Mouse (Mus musculus) olfactory bulb, adult 2 months (tissue): ENCODE results near the gene B2m. TPM values are rescaled to one million over a fixed set of nuclear protein-coding genes. Genes with fewer than 3 reads are reported as not detected.
"Not testable (repeated sequence)": the region's sequence is repeated elsewhere in the genome, so short reads cannot be mapped to it uniquely, and the experiment has no call there.

Experiments
- H3K27ac ChIP-seq: fragments of 200-500 bp; 2 replicates; pipeline ENCODE4 v1.5.1; 2012; ENCODE audit warnings: low read depth, low read length; ENCODE audit not compliant: insufficient read depth
- H3K4me1 ChIP-seq: fragments of 200-500 bp; 2 replicates; pipeline ENCODE4 v1.6.1; 2012; ENCODE audit warnings: low read length; ENCODE audit not compliant: control insufficient read depth, insufficient read depth
- H3K4me3 ChIP-seq: fragments of 200-500 bp; 2 replicates; pipeline ENCODE4 v1.5.1; 2012; ENCODE audit warnings: mild to moderate bottlenecking, low read depth, low read length, moderate library complexity; ENCODE audit not compliant: insufficient read depth
- CTCF ChIP-seq: fragments of 200-500 bp; IDR thresholded peaks from 2 replicates; pipeline ENCODE4 v1.5.1; 2012; ENCODE audit warnings: low read depth, mild to moderate bottlenecking, low read length, moderate library complexity; ENCODE audit not compliant: insufficient read depth
- POLR2A ChIP-seq: fragments of 200-500 bp; IDR thresholded peaks from 2 replicates; pipeline ENCODE4 v1.6.1; 2012; ENCODE audit warnings: mild to moderate bottlenecking, low read depth, low read length, moderate library complexity; ENCODE audit not compliant: insufficient read depth
- WGBS: fragments of 180-500 bp; shearing (Covaris S2); methylation state at CpG from one replicate; pipeline ENCODE4 v1.1.7; 2018; 5-methylcytosine and 5-hydroxymethylcytosine counted together
- polyA plus RNA-seq: library from polyadenylated mRNA; stranded (reverse); fragments of >200 nt; gene quantifications from 2 replicates; pipeline ENCODE4 v1.2.4, GENCODE M21; 2012; ENCODE audit warnings: low replicate concordance; ENCODE audit not compliant: missing spikeins, insufficient read depth, insufficient read length

B2m gene
- 735 TPM in 1 of 2 replicates, not detected in the other for polyA plus RNA-seq

DNA sequence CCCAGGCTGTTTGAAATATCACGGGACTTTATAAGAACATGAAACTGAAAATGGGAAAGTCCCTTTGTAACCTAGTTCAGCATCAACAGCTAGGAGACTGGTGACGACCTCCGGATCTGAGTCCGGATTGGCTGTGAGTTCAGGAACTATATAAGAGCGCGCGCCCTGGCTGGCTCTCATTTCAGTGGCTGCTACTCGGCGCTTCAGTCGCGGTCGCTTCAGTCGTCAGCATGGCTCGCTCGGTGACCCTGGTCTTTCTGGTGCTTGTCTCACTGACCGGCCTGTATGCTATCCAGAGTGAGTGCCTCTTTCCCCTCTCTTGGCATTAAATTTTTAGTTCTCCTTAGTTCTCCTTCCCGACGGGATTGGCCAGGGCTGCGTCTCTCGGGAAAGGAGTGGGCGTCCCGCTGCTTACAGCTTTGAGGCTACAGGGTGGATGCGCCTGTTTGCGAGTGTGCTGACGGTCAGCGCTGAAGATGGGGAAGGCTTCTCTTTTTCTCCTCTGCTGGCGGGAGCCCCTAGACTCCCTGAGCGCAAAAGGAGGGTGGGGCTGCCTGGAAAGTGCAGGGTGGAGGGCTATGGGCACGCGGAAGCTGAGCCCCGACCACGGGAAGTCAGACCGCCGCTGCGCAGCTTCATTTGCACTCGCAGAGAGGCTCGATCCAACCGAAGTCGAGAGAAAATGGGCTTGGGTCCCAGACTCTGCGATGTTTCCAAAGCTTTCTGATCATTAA is at the start of gene B2m:
Gene B2m, plus strand, starts transcription at position 179 of the 734 bp plus-strand sequence.
- TF ChIP-seq POLR2A (peak; percentile 96), CTCF (no peak)

DNA sequence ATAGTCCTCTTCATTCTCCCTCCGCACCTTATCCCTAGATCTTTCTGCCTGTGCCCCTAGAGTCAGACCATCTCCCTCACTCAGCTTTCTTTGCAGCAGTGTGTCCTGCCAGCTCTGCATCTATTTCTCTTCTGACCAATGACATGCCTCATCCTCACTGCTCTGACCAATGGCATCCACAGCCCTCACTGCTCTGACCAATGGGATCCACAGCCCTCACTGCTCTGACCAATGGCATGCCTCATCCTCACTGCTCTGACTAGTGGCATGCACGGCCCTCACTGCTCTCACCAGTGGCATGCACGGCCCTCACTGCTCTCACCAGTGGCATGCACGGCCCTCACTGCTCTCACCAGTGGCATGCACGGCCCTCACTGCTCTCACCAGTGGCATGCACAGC is 49.8 kb upstream of the B2m start:
- 82% methylated on average over 5 of the region's 5 CpGs for WGBS
- H3K4me1 ChIP-seq, H3K27ac ChIP-seq, H3K4me3 ChIP-seq: not testable (repeated sequence)

More for the DNA sequence above, at the start of gene B2m:
- under 1% methylated on average over 40 of the region's 40 CpGs for WGBS
- peak within 1 kb of the TSS; percentile 96 for H3K4me3 ChIP-seq
- 0 out of 2 replicates have a peak, but pooled peaks cover 4% of the 10 kb centered on the region for H3K4me1 ChIP-seq
- peak within 1 kb of the TSS; percentile 81 for H3K27ac ChIP-seq

DNA sequence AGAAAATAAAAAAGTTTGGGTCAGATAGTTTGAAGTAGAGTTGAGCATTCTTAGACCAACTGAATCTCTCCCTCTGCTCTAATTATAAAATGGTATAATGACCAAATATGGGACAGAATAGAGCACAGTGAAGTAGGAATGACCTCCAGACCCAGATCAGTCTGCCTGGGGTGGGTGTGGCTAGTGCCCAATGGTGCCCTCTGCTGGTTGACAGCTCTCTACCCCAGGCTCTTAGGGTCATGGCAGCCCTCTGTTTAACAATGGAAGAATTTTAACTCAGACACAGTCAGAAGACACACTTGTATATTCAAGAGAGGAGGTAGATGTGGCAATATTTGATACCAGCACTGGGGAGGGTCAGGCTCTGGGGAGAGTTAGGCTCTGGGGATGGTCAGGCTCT is 45.4 kb upstream of the B2m start:
- no peak overlapping the region for H3K4me3 ChIP-seq
- no peak for TF ChIP-seq POLR2A
- TF ChIP-seq CTCF: no peak
- no peak overlapping the region for H3K27ac ChIP-seq
- no peaks in the 10 kb centered on the region for H3K4me1 ChIP-seq

DNA sequence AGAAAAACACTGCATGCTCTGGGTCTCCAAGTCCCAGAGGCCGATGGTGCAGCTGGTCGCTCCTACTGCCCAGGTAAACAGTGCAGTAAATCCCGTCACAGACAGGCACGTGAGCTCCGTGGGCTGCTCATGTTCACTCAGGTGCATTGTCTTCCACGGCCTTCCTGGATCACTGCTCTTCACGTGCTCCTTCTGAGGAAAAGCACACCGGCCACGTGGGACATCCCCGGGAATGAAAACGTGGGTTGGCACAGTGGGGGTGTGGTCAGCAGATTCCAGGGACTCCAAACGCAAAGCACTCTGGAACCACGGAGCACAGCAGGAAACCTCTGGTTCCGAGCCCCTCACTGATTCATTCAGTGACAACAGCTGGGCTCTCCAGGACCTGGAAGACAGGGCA is 39.4 kb upstream of the B2m start:
- no peak for TF ChIP-seq CTCF
- H3K27ac ChIP-seq: no peak overlapping the region
- WGBS: 83% methylated on average over 14 of the region's 14 CpGs
- no peak overlapping the region for H3K4me3 ChIP-seq
- H3K4me1 ChIP-seq: no peaks in the 10 kb centered on the region

DNA sequence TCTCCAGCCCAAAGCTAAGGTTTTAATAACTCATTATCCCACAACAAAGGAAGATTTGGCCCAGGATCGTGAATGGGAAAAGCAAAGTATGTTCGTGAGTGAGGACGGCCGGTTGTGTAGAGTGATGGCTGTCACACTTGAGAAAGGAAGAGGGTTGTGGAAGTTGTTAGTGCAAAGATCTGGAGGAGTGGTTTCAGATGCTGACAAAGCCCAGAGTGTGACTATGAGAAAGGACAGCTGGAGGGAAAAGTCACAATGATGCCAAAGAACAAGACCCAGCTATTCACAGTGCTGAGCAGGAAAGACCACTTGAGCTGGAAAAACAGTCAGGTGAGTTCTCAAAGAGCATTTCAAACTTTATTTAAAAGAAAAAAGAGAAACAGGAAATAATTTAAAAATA is 37.8 kb upstream of the B2m start:
- Histone ChIP-seq H3K4me1 (no peaks in the 10 kb centered on the region), H3K4me3 (no peak overlapping the region), H3K27ac (no peak overlapping the region)
- WGBS: 72% methylated on average over 4 of the region's 4 CpGs
- TF ChIP-seq POLR2A (no peak), CTCF (no peak)

DNA sequence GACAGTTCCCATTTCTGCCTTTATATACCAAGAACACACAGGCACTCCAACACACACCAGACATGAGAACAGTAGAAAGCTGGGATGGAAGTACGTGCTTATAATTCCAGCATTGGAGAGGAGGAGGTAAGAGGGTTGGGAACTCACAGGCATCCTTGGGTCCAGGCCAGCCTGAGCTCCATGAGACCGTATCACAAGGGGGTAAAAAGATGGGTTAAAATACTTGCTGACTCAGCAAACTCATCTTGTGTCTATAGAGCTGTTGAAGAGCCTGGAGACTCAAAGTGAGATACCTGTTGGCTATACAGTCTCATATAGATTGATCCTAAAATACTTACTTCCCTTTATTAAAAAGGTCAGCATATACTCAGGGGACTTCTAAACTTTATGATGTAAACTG is 30.6 kb upstream of the B2m start:
- TF ChIP-seq CTCF: no peak
- no peak for TF ChIP-seq POLR2A
- 85% methylated on average over 2 of the region's 2 CpGs for WGBS

DNA sequence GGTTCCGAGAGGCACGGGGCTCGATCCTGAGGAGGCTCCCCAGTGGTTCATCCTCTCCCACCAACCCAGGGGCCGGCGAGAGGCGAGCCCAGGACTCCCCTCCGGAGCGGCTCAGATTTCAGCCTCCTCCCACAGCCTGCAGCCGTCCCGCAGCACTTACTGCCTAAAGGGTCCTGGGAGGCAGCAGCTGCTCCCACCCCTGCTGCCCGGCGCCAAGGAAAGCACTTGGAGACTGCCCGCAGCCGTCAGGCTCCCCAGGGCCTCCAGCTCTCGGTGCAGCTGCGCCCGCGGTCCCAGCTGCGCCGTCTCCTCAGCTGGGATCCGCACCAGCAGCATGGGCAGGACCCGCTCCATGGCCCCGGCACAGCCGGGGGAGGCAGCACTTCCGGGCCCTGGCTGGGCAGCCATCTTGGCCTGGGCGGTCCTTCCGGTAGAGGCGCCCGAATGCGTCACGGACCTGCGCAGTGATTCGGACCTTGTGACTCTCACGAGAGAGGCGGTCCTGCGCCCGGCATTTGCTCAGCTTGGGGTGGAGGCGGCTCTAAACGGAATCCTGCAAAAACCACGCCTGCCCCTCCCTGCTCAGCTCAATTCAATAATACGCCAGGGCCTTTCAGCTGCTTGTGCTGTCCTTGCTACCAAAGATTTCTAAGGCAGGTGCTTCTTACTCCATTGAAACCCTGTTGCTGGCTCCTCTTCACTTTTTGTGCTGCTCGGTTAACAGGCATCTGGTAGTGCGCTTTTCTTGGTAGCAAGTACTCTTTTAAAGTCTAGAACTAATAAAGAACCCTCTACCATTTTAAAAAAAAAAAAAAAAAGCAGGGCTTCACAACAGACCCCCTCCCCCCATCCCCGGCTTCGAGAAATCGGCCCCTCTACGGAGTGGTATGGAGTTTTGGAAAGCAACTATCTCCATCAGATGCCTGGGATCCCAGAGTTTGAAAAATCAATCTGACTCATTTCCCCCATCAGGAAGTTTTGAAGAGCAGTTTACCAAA is 29.2 kb upstream of the B2m start, which contains the start of gene Spg11:
Gene Spg11, minus strand, starts transcription at position 426 of the 998 bp plus-strand sequence.
- WGBS: under 1% methylated on average over 47 of the region's 47 CpGs
- Histone ChIP-seq H3K27ac (peak within 1 kb of the TSS; percentile 80), H3K4me1 (peaks cover 5% of the 10 kb centered on the region; the same call in 1 of the 2 replicates), H3K4me3 (peak within 1 kb of the TSS; percentile 70)
- TF ChIP-seq CTCF: no peak
- peak; percentile 100 for TF ChIP-seq POLR2A

More for the DNA sequence above, 30.6 kb upstream of the B2m start:
- Histone ChIP-seq H3K4me3 (no peak overlapping the region), H3K4me1 (peaks cover 5% of the 10 kb centered on the region; the same call in 1 of the 2 replicates), H3K27ac (no peak overlapping the region)

DNA sequence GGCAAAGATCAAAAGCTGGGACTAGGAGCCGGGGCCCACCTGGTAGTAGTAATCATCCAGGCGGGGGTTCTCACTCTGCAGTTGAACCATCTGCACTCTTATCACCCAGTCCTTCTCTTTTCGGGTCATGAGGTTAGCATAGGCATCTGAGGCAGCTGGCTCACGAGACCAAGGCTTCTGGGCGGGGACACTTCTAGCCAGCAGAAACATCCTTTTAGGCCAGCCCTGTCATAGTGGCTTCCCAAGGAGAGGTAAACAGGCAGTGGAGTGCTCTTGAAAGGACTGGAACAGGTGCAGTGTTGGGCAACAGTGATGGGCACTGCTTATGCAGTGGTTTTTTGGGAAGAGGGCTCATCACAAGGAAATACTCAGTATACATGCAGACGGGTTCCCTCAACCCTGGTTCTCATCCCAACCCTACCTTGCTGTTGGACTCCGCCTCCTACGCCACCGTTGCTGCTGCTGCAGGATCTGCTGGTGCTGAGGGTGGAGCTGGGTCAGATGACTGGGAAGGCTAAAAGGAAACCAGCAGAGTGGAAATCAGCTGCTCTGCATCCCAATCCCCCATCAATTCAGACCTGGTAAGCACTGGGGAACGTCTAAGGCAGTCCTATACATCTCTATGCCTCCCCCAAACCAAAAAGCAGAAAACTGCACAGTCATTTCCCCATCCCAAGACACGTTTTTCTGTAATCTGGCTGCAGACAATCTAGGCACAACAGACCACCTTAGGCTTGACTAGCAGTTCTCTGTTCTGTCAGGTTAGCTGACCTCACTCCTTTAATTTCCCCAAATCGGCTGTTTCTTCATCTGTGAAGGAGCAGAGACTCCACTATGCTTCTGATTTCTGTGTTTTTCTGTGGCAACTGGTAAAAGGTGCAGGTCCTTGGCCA is 21.6 kb upstream of the B2m start:
- 65% methylated on average over 12 of the region's 12 CpGs for WGBS
- Histone ChIP-seq H3K4me3 (no peak overlapping the region), H3K4me1 (no peaks in the 10 kb centered on the region), H3K27ac (no peak overlapping the region)
- TF ChIP-seq POLR2A: no peak
- no peak for TF ChIP-seq CTCF
